Mouse (Mus musculus): ENCODE measurements around the gene Rnf141.

GRCm38 (mm10) chr7:110854927-110855546 lies 10.8 kb upstream of the Rnf141 start:
- TF ChIP-seq CTCF (IDR thresholded peaks at IDR 0.05; ENCODE audit: borderline replicate concordance, control insufficient read depth, extremely low read depth, insufficient read depth, low read length, poor library complexity) (no peak), POLR2A (IDR thresholded peaks at IDR 0.05; ENCODE audit: control insufficient read depth, extremely low read depth, insufficient read depth, low read length, poor library complexity) (no peak)
